Mouse (Mus musculus): ENCODE data around the gene Pip5kl1. TPM values are rescaled to one million over a fixed set of nuclear protein-coding genes. Genes with fewer than 3 reads are reported as not detected.

Gene Pip5kl1
- total RNA-seq, 2 experiments from 2014 or later: not detected

DNA sequence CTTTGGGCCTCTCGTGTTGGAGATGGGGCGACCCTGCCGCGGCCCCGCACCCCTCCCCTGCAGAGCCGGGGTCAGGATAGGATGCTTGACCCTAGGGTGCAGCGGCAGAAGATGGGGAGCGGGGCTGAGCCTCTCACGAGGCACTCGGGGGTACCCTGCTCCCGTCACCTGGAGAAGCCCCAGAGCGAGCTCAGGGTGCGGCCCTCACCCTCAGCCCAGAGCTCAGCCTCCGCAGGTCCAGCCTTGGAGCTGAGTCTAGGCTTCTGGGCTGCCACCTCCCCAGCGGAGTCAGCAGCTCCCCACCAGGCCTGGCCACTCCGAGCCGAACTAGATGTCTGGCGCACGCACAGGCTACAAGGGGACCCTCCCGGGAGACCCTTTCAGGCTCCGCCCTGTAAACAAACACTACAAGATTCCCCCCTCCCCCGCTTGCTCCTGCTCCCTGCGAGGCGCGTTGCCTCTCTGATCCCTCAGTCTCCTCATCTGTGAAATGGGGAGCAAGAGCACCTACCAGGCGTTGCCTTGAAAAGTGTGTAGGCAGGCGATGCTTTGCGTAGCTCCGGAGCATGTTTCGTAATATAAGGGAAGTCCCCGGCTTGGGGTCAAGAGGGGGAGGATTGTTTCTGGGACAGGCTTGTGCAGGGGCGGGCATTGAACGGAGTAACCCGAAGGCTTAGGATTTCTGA, 32.8 kb downstream of the Pip5kl1 start:
- DNase-seq: peak; percentile 60 to 71

DNA sequence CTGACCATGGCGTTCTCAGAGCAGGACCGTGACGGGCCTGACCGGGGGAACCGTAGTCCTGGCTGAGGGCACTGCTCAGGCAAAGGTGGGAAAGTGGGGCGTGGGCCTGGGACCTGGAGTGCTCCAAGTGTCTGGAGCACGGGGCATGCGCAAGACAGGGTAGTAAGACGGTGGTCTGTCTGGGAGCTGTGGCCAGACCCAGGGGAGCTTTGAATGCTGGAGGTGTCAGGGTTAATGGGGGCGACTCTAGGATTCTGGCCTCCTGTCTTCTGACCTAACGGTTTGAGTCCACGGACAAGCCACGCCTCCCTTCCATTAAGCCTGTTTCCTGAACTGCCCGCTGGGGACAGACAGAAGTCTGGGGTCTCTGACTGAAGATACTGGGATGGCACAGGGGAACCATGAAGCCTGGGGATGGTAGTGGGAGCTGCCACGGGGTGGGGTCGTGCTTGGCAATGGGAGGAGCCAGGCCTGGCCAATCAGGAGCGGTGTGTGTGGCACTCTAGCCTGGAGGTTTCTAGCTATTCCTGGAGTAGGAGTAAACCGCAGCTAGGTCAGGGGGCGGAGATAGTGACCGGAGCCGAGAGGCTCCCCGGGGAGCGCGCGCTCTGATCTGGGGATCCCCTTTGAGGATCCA, 33.7 kb downstream of the Pip5kl1 start:
- intact Hi-C loops (cut with DNase I): loop anchor here (5.0 kb wide), 1 partner anchor 36 kb away; the partner anchor contains the start of genes Dpm2 and Pip5kl1

More for the DNA sequence above, 32.8 kb downstream of the Pip5kl1 start:
- intact Hi-C loops (cut with DNase I): loop anchor here (5.0 kb wide), 1 partner anchor 35 kb away; the partner anchor contains the start of genes Dpm2 and Pip5kl1

DNA sequence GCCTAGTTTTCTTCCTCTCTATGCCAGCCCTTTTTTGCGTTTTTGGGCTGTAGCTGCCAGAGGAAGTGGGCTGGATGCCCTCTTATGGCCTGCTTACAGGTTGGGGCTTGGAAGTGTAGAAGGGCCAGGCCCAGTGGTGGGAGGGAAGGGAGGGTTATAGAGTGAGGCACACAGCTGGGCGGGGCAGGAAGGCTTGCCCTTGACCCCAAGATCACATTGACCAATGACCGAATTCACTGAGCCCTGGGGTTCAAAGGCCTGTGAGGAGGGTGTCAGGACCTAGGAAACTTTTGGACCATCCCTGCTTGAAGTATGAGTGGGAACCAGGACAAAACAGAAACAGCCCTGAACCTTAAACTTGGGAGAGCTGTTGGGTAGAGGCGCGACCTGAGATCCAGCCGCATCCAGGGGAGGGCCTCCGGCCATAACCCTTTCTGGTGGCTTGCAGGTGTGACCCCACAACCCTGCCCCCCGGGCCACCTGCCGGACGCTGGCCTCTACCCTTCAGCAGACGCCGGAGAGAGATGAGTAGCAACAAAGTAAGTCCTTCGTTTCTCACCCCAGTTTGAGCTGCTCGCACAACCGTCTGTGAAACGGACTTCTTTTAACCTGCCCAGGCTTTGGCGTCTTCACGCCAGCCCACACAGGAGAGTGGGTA, 34.3 kb downstream of the Pip5kl1 start:
- intact Hi-C loops (cut with DNase I): loop anchor here (5.0 kb wide), 1 partner anchor 37 kb away; the partner anchor contains the start of genes Dpm2 and Pip5kl1
- DNase-seq: no peak

More for the DNA sequence above, 33.7 kb downstream of the Pip5kl1 start:
- DNase-seq: peak; percentile 89 to 90

DNA sequence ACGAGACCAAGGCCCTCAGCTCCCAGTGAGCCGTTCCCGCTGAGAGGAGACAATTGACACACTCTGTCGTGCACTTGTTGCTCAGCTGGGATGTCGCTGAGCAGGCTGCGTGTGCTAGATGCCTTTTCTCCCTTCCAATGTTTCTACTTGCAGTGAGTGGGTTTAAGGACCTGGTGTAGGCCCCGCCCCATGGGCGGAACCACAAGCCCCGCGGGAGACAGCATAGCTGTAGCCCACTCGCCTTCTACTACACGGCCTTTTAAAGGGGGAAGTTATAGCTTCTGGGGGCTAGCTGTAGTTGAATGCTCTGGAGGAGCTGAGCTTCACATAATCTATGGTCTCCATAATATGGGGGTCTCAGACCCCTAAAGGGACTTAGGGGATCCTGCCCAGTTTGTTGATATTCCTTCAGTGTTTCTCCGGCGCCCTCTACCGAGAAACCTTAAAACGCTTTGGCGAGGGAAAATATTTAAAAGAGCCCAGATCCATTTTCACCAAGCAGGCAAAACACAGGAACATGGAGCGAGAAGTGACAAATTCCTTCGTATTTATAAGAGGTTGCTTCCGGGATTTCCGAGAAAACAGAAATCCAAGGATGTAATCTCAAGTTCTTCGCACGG, 36.1 kb downstream of the Pip5kl1 start:
- intact Hi-C loops (cut with DNase I): no loop called here
- peak; percentile 75 to 79 for DNase-seq

DNA sequence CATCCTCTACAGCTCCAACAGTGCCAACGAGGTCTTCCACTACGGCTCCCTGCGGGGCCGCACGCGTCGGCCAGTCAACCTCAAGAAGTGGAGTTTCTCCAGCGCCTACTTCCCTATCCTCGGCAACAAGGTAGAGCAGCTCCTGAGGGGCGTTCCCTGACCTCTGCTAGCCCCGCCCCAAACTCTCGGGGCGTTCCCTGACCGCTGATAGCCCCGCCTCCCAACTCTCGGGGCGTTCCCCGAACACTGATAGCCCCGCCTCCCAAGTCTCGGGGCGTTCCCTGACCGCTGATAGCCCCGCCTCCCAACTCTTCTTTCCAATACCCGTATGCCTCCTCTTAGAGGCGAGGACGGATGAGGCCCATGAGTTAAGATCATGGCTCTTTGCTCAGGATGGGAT, 37.7 kb downstream of the Pip5kl1 start:
- intact Hi-C loops (cut with DNase I): no loop called here
- no peak for DNase-seq

DNA sequence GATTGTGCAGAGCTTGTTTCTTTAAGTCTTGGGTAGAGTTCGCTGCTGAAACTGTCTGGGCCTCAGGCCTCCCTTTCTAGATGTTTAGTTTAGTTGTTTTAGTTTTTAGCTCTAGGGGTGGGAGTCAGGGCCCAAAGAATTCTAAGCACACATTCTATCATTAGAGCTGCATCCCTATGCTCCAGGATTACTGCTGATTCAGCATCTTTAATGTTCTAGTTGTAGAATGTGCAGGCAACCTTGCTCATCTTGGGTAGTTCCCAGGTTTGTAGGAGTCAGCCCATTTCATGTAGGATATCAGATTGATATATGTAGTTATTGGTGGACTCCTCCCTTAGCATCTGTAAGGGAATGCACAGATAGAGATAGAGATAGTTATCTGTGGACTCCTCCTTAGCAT, 42.5 kb downstream of the Pip5kl1 start:
- intact Hi-C loops (cut with DNase I): loop anchor here (5.0 kb wide), 1 partner anchor 35 kb away; no protein-coding TSS in a partner anchor
- no peak for DNase-seq

DNA sequence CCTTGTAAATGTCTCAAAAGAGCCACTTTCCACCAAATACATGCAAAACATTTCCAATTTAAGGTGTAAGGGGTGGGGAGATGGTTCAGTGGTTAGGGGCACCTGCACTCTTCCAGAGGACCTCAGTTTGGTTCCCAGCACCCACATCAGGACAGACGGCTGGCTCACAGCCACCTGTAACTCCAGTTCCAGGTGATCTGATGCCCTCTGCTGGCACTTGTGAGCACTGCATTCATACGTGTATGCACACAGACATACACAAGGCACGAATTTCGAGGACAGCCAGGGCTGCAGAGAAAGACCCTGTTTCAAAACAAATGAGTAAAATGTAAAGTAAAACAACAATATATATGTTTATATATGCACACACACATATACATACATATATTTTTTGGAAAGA, 43.0 kb downstream of the Pip5kl1 start:
- no peak for DNase-seq
- intact Hi-C loops (cut with DNase I): loop anchor here (5.0 kb wide), 1 partner anchor 35 kb away; no protein-coding TSS in a partner anchor

DNA sequence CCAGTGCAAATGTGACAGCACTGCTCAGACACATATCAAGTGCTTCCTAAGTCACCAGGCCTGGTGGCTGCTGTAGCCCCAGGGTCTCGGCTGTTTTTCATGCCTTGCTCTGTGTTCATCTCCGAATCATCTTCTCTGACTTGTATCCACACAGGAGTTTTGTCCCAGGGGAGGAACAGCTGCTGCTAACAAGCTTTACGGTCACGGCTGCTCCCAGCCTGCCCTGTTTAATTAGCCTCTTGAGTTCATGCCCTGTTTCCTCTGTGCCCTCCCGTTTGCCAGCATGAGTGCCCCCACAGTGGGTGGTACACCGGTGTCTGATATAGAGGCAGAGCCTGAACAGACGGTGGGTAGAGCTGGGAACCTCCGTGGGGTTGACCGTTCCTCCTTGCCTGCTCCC, 43.5 kb downstream of the Pip5kl1 start:
- no peak for DNase-seq
- intact Hi-C loops (cut with DNase I): loop anchor here (5.0 kb wide), 1 partner anchor 36 kb away; no protein-coding TSS in a partner anchor

DNA sequence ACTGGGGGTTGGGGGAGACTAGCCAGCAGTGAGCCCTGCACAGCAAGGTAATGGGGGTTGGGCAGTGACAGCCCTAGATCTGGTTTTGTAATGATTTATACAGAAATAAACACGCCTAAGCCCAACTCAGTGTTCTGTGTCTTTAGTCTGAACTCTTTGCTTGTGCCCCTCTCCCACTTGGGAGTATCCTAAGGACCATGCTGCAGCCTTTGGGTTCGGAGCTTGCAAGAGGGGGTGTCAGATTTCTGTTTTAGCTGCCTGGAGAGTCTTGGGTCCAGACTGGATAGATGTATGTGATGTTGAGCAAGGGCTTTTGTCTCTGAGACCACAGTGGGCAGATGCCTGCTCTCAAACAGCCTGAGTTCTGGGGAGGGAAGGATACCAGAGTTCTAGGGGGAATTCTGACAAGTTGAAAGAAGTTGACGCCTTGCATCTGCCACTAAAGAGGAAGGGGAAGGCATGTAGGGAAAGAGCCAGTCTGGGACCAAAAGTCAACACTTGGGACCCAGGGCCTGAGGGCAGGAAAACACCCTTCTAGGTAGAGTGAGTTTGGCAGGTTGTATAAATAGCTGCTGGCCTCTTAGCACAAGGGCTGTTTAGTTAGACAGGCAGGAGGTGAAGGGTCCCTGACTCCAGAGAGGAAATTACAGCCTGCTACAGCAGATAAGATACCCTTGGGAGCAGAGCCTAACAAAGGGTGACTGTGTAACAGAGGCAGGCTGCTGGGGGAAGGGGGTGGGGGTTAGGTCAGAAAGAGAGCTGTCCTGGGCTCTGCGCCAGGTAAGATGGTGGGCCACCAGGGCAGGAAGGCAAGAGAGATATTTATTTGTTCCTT, 46.3 kb downstream of the Pip5kl1 start:
- intact Hi-C loops (cut with DNase I): no loop called here
- peak; percentile 89 to 91 for DNase-seq

DNA sequence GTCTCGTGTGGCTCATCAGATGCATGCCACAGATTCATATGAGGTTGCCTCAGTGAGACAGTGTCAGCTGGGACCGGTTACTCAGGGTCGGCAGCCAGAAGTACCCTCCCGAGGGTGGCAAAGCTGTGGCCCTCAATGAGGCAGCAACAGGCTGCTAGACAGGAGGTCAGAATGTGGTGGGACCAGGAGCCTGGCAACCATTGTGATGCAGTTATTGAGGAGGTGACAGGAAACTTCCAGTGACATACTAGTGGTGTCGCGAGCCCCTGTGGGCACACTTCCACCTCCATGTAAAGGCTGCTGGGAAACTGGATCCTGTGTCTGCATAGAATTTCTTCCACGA, 46.9 kb downstream of the Pip5kl1 start, which contains the start of gene Ak1:
Gene Ak1 (plus strand): TSS at position 242 of the 343 bp plus-strand sequence.
- intact Hi-C loops (cut with DNase I): no loop called here
- no peak for DNase-seq

DNA sequence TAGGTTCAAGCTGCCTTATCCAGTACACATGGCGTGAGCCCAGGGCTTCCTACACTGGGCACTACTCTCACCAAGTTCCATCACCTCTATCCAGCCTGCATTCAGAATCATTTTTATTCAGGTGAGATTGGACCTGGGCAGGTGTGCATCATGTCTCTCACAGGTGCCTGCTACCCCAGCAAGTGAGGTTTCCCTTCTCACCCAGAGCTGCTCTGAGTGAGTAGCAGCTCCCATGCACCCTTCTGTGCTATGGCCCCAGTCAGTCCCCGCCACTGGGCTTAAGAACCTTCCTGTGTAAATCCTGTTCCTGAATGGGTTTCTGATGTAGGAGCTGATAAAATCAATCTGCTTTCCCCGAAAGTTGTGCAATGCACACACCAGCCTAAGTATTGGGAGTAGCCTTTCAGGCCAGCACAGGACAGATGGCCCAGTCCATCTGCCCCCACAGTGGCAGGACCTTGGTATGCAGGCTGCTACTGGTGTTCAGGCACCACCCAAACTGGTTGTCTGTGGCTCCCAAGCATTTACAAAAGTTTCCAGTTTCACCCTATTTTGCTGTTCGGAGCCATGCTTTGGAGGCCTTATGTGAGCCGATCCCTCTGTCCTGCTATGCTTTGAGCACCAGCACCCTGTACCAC, 49.6 kb downstream of the Pip5kl1 start:
- intact Hi-C loops (cut with DNase I): no loop called here
- no peak for DNase-seq

DNA sequence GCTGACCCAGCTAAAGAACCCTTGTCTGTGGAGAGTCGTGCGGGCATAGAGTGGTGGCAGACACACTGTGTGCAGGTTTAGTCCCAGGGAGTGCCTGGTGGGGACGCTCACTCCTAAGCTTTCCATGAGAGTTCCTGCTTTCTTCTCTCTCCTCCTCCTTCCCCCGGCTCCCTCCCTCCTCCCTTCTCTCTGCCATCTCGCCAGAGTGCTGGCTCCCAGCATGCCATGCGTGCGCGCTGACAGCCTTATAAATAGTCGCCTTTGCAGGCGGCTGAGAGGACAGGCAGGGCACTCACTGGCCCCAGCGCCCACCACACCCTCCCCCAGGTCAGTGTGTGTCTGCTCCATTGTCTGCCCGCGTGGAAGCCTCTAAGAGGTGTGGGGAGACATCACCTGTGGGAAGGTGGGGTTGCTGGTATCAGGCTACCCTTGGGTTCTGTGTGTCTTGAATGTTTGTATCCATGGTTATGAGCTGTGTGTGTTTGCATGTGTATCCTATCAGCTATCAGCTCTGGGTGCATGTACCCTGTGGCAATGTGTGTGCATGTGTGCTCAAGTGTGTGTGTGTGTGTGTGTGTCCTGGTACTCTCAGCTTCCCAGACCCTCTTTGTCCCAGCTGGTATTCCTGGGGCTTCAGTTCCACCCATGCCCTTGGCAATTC, 50.7 kb downstream of the Pip5kl1 start:
- intact Hi-C loops (cut with DNase I): no loop called here
- peak; percentile 87 to 89 for DNase-seq

DNA sequence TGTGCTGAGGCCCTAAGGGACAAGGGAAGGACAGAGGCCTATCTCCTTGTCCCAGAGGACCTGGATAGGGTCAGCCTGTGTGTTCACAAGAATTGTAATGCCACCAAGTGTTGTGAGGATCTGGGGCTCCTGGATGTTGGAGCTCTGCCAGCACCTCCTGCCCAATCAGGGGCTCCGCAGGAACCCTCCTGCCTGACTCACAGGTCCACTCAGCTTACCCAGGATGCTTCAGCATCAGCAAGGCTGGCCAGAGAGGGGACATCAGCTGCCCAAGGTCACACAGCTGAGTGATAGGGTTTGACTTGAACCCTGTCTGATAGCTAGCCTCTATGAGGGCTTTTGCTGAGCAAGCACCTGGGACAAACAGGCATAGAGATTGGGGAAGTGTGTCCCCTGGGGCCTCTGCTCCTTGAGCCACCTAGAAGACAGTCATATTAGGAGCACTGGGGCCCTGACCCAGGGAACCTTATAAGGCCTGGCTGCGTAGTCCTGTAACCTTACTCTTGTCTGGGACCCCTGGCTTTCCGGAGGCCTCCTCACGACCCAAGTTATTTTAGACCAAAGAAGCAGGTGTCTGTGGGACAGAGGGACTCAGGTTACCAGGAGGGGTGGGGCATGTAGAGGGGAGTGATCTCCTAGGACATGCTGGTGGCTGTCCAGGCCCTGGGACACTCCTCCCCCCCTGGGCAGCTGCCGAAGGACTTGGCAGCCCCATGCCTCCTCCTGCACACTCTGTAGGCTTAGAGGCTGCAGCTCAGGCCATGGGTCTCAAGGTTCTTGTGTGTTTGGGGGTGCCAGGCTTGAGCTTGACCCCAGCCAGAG, 51.5 kb downstream of the Pip5kl1 start:
- peak; percentile 87 for DNase-seq
- intact Hi-C loops (cut with DNase I): no loop called here

DNA sequence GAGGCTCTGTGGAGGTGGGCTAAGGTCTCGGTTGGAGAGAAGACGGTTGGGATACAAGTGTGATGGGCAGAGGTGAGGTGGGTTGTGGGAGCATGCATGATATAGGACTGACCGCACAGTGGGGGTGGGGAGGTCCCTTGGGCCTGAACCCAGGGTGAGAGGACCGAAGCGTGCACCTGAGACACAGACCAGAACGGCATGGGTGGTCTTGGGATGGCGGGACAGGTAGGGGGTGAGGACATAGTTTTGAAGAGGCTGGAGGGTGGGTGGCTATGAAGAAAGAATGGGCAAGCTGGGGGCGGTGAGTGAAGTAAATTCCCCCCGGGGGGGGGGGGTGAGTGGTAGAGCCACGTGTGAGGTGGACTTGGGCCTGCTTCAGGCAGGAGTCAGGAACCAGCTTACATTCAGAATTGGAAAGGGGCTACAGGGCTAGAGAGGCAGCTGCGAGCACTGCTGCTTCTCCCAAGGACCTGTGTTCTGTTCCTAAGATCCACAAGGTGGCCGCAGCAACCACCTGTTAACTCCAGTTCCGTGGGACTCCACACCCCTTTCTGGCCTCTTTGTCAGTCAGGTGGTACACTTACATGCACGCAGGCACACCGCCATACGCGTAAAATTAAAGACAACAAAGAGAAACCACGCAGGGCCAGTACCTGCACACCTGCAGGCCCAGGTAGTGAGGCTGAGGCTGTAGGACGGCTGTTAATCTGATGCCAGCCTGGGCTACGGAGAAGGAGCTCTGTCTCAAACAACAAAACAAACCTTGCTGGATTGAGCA, 52.9 kb downstream of the Pip5kl1 start:
- peak in 1 of 2 experiments; percentile 35 for DNase-seq
- intact Hi-C loops (cut with DNase I): no loop called here

DNA sequence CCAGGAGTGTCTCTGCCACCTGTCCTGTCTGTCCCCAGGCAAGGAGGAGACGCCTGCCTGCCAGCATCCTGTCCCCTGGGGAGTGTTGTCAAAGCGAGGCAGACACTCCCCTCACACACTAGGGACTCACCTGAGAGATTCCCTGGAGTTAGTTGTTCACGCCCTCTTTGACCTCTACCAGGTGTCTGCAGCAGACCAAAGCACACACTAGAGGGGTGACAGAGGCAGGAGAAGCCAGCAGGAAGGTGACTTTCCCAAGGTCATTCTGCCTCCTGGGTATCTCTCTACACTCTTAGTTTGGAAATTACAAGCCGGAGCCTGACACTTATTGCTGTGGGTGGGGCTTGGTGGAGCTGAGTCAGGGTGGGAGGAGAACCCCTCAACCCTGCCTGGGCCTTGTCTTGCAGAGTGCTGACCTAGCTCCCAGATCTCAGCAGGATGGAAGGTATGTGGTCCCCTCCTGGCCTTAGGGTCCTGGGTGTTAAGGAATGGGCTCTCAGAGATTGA, 53.5 kb downstream of the Pip5kl1 start:
- intact Hi-C loops (cut with DNase I): no loop called here
- peak in 1 of 2 experiments; percentile 46 for DNase-seq

DNA sequence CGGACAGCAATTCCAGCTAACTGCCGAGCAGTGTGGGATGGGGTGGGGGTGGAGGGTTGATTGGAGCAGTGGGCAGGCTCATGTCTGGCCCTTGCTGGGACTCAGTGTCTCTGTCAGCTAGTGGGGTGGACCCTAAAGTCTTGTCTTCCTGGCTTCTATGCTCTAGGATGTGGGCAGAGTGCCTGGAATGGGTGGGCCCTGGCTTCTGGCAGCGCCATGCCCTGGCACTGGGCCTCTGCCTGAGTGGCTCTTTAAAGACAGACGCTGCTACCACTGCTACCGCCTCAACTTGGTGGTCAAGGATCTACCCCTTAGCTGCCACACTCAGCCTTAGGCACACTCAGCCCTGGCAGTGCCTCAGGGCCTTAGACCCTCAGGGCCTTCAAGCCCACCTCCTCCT, 54.1 kb downstream of the Pip5kl1 start:
- DNase-seq: peak; percentile 92 to 94
- intact Hi-C loops (cut with DNase I): no loop called here
